Mouse (Mus musculus) brain, adult 2 months (tissue): ENCODE measurements around the gene Amn.

Source experiments
- DNase-seq: peaks from one replicate; pipeline ENCODE4 v3.0.0; 2011; ENCODE audit warnings: low read depth, low spot score

Gene Amn

DNA sequence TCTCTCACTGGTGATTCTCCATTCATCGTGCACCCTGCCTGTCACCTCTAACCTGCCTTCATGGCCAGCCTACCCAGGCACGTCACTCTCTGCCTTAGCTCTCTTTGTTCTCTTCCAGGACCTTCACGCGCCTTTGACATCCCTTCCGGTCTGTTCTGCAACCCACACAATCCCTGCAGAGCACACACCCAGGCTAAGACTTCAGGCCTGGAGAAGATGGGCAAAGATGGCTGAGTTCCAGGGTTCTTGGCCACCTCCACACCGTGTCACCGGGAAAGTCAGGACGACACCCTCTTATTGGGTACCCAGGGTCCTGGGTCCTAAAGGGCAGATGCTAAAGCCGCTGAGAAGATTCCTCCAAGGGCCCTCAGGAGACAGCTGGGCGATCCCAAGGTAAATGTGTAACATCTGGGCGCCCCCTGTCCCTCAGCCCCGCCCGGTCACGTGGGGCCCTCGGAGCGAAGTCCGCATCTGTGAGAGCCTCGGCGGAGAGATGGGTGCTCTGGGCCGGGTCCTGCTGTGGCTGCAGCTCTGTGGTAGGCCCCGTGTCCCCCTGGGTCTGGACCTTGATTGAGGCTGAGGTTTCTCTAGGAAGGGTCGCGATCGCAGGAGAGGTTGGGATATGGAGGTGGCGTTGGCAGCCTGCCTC, at the start of gene Amn:
TSS of gene Amn (plus strand) at position 467 of the 649 bp plus-strand sequence.
- no peak for DNase-seq

DNA sequence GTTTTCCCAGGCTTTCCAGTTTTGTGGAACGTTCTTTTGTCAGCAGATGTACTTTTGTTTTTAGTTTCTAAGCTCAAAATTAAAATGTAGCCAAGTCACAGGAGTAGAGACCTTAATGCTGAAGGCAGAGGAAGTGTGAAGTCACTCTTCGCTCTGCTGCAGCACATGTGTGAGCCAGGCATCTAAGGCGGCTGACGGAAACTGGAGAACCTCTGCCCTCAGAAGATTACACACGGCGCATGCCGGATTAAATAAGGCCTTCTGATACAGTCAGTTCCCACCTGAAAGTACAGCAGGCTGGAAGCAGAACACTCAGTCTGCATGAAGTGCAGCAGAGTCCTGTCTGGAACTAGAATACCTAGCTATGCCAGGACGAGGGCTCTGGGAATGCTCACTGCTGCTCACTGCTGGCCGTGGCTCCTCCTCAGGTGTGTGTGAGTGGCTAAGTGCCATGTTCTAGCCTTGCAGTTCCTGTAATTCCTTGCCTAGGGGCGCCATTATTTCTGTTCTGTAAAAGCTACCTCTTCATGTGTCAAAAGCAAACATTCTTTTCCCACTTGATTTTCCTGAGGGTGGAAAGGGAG, 45.6 kb upstream of the Amn start:
- peak; percentile 37 for DNase-seq

DNA sequence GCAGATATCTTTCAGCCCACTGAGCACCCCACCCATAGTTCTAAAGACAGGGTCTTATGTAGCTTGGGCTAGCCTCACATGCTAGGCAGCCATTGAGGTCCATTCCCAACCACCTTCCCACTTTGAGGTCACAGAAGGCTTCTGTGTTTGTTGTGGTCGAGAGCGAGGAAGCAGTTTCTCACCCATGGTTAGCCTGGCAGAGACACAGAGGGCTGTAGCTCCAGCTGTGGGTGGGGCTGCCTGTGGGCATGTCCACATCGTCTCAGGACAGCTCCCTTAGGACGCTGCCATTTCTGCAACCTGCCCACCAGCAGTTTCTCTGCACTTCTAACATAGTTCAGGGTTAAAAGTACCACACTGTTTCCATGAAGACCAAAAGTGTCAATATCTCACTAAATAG, 43.5 kb upstream of the Amn start:
- no peak for DNase-seq

DNA sequence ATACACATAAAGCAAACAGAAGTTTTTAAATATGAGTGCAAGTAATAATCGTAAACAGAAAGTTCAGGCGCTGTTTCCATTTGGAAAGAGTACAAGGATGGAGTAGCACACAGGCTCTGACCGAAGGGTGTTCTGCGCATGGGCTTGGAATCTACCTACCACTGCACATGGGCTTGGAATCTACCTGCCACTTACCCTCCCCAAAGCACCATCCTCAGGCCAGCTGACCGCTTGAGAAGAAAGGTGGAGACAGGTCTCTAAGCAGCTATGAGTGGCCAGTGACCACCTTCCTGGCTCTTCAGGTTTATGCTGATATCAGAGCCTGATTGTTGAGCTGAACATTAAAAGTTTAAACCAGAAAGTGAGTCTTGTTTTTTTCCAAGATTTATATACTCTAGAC, 42.4 kb upstream of the Amn start:
- no peak for DNase-seq

DNA sequence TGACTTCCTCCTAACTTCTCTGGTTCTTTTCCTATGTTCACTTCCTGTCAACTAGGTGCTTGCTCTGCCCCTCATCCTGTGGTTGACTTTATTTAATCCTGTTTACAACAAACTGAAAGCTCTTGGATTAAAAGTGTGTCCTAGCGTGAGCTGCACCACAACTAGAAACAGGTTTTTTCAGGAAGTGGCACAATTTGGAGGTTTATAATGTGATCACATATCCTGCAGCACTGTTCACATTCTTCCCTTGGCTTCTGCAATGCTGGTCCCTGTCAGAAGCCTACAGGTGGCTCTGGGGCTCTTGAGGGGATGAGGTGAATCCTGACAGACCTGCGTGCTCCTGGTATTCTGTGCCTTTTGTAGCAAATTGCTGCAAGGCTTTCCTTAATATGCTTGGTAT, 40.1 kb upstream of the Amn start:
- no peak for DNase-seq

DNA sequence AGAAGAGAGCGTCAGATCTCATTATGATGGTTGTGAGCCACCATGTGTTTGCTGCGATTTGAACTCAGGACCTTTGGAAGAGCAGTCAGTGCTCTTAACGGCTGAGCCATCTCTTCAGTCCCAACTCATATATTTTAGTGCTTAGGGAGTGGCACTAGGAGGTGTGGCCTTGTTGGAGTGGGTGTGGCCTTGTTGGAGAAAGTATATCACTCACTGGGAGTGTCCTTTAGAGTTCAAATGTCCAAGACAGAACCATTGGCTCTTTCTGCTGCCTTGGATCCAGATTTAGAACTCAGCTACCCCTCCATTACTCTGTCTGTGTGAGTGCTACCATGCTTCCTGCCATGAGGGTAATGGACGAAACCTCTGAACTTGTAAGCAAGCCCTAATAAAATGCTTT, 37.1 kb upstream of the Amn start:
- DNase-seq = no peak

DNA sequence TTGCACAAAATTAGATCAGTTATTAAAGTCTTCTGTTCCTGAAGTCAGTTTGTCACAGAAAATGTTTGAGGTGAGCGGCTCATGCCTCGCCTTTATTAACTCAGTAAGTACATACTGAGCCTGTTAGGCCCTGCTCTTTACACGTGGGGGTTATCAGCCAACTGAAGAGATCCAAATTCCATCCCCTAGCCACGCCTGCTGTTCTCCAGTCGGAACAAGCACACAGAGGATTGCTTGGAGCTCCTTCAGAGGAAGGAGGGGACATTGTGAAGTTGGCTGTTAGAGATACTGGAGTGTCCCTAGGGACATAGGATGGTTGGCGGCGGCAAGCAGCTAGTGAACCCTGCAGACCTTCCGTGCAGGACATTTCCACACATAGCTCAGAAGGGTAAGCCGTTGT, 36.5 kb upstream of the Amn start:
- DNase-seq = no peak

DNA sequence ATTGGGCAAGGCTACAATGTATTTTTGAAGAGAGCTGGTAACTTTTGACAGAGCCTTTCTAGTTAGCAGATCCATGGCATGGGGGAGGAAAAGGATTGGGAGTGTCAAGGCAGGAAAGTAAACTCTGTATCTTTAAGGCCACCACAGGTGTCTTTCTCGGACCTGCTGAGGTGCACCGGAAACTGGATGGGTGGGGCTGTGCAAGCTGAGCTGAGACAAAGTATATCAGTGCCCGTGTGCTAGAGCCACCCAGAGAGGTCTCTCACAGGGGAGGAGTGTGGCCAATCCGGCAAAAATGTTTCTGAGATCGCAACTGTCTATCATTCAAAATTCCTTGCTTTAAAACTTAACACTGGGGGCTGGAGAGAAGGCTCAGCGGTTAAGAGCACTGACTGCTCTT, 35.3 kb upstream of the Amn start:
- no peak for DNase-seq

DNA sequence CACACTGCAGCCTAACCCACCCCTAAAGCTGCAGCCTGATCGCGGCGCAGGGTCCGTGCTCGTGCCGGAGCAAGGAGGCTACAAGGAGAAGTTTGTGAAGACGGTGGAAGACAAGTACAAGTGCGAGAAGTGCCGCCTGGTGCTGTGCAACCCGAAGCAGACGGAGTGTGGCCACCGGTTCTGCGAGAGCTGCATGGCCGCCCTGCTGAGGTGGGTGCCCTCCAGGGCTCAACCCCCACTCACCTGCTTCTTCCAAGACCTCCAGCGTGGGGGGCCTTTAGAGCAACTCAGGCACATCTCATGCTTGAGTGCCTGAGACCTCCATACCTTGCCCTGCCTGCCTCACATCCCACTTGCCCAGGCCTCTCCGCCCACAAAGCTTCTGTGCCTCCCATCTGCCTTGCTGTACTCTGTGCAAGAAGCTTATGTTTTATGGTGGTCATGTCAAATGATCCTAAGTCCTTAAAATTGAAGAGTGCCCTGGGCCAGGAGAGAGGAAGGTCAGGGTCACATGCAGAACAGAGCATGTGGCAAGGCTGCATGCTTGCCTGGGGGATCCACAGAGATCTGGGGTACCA, 33.2 kb upstream of the Amn start:
- peak; percentile 54 for DNase-seq

DNA sequence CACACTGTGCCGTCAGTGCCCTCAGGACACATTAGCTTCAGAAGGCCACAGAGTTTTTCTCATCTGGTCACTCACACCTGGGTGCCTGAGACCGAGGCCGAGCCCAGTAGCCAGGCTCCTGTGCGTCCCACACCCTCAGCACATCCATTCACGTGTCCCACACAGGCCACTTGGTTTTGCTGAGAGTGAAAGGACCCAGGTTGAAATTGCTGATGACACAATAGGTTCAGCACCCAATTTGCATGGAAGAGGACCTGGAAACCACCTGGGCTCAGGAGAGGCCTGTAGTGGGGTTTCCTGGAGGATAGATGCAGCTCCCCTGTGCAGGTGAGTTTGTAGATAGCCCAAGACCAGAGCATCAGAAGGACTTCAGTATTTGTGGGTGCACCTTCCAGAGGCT, 32.5 kb upstream of the Amn start:
- DNase-seq = no peak

DNA sequence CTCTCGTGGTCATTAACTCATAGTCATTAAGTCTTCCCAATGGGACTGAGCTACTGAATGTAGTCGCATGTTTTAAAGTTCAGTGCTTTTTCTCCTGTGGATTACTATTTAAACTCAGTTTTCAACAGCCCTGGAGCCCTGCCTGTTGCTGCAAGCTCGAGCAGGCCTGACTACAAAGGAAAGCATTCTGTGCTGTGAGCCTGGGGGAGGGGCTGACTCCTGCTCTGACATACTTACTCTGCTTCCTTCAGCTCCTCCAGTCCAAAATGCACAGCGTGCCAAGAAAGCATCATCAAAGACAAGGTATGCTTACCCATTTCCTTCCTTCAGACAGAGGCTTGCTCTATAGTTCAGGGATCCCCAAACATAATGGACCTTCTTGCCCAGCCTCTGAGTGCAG, 32.1 kb upstream of the Amn start:
- peak; percentile 73 for DNase-seq

DNA sequence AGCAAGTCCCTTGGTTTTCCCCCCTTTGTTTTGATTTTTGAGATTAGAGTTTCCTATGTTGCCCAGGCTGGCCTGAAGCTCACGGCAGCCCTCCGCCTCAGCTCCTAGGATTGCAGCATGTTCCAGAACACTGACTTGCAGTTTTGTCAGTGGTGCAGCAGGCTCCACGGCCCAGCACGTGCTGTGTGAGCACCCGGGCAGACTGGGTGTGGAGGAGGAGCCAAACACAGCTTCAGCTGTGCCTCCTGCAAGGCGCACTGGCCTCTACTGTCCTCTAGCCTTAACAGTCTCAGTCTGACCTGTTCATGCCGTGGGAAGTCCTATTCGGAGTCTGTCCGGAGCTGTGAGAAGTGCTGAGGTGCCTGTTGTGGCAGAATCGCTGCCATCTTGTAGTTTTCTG, 31.0 kb upstream of the Amn start:
- peak; percentile 35 for DNase-seq

DNA sequence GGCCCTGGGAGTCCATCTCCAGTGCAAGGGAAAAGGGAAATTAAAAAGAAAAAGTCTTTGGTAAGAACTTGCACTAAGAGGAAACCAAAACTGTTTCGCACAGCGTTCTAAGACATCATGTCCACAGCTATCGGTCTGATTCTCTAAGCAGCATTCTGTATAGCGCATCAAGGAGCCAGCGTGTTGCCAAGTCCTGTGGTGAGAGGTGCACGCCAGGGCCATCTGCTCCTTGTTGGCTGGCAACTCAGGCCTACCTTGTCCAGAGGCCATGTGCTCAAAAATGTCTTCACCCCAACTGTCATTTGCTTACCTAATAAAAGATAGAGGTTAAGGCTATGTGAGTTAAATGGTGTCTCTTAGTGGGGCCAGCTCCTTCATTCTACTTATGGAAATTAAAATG, 29.0 kb upstream of the Amn start:
- peak; percentile 98 for DNase-seq

DNA sequence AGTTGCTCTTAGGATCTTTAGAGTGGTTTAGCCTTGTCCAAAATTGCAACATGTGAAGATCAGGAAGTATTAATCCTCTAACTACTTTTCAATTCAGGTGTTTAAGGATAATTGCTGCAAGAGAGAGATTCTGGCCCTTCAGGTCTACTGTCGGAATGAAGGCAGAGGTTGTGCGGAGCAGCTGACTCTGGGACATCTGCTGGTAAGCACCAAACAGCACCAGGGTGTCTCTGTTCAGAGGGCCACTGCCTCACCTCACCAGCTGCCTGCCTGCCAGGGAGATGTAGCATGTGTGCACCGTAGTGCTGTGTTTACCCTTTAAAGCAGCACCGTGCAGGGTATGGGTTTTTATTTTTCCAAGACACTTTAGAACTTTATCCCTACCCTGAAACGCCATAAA, 28.5 kb upstream of the Amn start:
- DNase-seq = no peak

DNA sequence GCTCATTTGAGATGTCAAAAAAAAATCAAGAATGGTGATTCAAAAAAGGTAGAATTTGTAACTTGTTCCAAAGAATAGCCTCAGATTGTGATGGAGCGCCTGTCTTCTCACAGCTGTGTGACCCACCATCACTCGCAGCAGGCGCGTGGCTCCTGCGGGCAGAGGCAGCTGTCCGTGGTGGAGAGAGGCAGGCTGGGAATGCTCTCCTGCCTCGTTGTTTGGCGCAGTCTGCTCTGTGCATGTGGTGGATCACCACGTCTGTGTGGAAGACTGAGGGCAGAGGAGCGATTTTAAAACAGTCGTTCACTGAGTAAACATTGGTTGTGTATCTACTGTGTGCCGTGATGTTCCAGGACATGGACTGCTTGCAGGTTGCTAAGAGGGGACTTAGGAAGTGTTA, 27.2 kb upstream of the Amn start:
- peak; percentile 27 for DNase-seq

DNA sequence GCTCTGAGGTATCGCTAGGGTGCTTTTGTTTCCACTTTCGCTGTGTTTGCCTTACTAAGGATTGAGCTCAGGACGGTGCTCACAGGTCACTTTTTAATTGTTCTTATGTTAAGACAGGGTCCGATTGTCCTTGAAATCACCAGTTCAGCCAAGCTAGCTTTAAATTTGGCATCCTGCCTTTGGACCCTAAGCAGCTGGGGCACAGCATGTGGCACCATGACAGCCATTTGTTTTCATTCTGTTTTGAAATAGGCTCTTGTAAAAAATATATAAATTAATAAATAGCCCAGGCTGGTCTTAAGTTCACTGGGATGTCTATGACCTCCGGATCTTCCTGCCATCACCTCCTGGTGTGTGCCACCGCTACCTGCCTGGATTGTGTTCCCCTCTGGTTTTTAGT, 25.8 kb upstream of the Amn start:
- no peak for DNase-seq

DNA sequence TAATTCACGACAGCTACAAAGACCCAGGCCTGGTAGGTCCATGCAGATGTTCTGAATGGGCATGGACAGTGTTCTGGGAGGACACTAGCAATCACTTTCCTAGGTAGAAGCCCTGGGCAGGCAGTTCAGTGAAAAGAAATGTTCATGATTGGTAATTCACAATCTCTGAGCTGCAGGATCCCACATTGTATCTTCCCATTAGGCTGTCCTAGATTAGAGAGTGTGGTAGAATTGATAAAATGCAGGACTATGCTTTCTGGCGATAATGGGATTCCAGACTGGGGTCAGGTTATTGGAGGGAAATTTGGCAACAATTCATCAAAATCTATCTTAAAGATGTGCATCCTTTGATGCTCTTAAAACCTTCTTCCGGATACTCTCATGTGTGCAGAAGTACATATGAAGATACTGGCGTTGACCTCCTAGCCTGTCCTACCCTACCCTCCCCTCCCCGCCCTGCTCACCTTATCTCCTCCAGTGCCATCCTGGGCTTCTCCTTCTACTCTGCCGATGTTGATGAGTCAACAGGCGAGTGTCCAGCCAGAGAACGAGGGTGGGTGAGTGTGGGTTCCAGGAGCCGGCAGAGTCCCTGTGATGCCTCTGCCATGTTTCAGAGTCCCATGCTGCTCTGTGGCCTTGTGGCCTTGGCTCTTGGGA, 24.0 kb upstream of the Amn start:
- no peak for DNase-seq

DNA sequence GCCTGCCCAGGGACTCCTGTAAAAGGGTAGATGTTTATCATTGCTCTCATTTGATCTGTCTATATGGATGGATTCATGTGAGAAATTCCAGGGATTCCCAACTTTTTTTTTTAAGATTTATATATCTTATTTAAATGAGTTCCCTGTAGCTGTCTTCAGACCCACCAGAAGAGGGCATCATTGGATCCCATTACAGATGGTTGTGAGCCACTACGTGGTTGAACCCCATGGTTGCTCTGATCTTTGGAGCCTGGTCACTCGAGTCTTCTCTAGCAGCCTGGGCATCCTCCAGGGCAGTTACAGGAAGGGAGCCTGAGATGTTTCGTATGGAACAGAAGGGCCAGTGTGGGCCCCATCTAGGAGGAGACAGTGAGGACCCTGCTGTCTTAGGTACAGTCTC, 21.8 kb upstream of the Amn start:
- DNase-seq = no peak

DNA sequence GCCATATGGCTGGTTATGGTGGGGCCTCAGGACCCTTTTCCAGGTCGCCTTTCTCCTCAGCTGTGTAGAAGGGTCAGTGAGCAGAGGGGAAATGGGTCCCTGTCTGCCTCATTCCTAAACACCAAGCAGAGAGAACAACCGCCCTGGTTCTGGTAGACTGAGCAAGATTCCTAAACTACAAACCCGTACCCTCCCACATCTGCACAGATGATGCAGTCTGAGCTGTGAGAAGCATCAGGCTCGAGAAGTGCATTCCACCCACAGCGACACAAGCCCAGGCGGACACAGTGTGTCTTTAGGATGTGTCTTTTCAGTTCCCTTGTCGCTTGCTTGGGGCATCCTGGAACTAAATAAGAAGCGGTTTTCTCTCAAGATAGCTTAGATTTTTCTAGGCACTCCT, 20.8 kb upstream of the Amn start:
- DNase-seq = peak; percentile 65

DNA sequence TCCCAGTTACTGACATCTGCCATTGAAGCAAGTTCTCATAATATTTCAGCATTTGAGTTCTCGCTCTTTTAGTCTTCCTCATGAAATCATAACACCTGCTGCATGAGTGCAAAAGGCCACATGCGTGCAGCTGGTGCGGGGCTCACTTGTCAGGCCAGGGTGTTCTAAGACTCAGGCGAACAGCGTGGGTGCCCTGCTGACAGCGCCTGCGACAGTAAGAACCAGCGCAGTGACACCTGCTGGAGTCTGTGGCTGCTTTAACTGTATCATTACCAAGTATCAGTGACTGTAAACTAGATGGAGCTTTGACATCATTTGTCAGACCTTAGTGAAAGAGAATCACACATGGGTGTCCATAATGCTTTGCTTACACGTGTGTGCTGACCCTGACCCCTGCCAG, 19.7 kb upstream of the Amn start:
- DNase-seq = peak; percentile 66

DNA sequence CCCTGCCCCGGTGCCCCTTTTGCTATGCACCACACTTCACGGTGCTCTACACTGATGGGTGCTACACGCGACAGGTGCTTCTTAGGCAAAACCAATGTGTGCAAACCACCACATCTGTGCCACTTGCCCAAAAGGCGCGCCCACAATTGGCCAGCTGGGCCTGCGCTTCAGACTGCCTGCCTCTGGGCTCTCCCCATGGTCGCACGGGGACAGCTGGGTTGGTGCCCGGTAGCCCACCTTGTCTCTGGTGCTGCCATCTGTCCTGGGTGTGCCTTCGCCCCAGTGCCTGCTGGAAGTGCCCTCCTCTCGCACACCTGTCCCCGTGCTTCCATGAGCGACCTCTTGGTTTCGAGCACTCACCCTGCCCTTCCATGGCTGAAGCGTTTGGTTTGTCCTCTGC, 7.2 kb upstream of the Amn start:
- DNase-seq = no peak

DNA sequence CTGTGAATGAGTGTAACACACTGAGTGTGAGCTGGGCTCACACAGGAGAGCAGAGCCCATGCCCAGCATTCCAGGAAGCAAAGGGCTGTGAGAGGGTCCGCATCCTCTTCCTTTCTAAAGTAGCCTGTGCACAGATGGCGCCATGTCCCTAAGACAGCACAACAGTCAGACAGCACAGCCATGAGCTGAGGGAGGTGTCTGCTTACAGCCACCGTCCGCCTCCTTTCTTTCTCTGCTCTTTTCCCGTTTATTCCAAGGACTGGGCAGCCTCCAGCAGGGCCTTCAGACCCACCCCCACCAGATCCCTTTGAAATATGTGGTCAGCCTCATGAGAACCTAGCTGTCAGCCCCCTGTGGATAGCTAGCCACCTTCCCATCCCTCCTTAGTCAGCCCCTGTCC, 5.7 kb upstream of the Amn start:
- no peak for DNase-seq

DNA sequence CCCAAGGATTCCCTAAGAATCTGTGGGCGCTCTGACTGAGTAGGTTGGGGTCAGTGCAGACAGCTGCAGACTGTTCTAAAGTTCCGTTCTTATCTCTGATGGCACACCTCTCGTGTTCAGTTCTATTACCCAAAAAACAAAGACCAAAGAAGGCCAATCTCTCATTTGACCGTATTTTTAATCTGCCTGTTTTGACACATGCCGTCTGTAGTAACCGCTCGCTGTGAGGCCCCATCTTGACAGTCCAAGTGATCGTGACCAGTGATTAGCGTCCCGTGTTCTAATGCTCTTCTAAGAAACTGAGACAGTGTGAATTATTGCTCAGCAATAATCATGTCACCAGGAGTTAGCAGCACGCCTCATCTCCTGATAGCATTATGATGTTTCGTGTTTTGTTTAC, 4.3 kb upstream of the Amn start:
- DNase-seq = no peak
